Mouse (Mus musculus) megakaryocyte, embryonic 14.5 days (primary cell): ENCODE results near the gene Klf7. TPM values are rescaled to one million over a fixed set of nuclear protein-coding genes. Genes with fewer than 3 reads are reported as not detected.

Source experiments
- H3K27me3 ChIP-seq: replicated peaks from 2 replicates; pipeline ENCODE3; 2012; ENCODE audit warnings: inconsistent platforms
- H3K36me3 ChIP-seq: replicated peaks from 2 replicates; pipeline ENCODE3; 2012; ENCODE audit warnings: low read length, inconsistent platforms, mixed read lengths
- H3K4me1 ChIP-seq: 2 replicates; pipeline ENCODE4 v1.6.1; 2012; ENCODE audit warnings: inconsistent platforms
- H3K4me3 ChIP-seq: replicated peaks from 2 replicates; pipeline ENCODE3; 2012; ENCODE audit warnings: moderate library complexity, mild to moderate bottlenecking, inconsistent platforms
- H3K9me3 ChIP-seq: 2 replicates; pipeline ENCODE4 v1.6.1; 2012; ENCODE audit warnings: inconsistent platforms
- FLI1 ChIP-seq: IDR thresholded peaks from 2 replicates; pipeline ENCODE4 v1.6.1; 2012; ENCODE audit warnings: low read length, inconsistent platforms, mixed read lengths
- GATA1 ChIP-seq: IDR thresholded peaks from 3 replicates; pipeline ENCODE4 v1.6.1; 2012; ENCODE audit warnings: mixed read lengths, low read length, inconsistent platforms, borderline replicate concordance
- polyA plus RNA-seq: library from polyadenylated mRNA; stranded (reverse); fragments of >175 nt; gene quantifications from 2 replicates; pipeline ENCODE4 v1.2.3, GENCODE M21; 2012; ENCODE audit warnings: low replicate concordance; ENCODE audit not compliant: insufficient read depth

Klf7 gene
- polyA plus RNA-seq, 1 experiment: 18.5 TPM

DNA sequence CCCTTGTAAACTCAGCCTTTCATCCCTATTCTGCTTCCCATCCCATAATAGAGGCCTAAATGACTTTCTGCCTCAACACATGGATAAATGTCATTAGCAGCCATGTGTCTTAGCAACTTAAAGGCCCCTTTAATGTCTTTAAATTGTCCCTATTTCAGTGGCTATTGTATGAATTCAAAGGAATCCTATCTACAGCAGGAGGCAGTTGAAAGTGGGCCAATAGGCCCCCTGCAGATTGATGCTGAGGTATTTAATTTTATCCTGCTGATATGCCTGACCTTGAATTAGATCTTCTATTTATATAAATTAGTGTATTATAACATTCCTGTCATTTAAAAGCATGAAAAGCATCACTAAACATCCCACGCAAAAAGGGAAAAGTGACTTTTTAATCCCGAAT is 51.1 kb downstream of the Klf7 start:
- Histone ChIP-seq H3K9me3 (no peaks in the 10 kb centered on the region), H3K4me3 (no peak overlapping the region), H3K36me3 (peaks cover 95% of the 10 kb centered on the region), H3K27me3 (no peaks in the 10 kb centered on the region), H3K4me1 (peaks cover 76% of the 10 kb centered on the region)
- no peak for TF ChIP-seq FLI1
- no peak for TF ChIP-seq GATA1

- Histone ChIP-seq H3K4me1 (peaks cover 76% of the 10 kb centered on the region), H3K4me3 (no peak overlapping the region), H3K9me3 (no peaks in the 10 kb centered on the region), H3K27me3 (no peaks in the 10 kb centered on the region), H3K36me3 (peaks cover 96% of the 10 kb centered on the region)
- TF ChIP-seq FLI1 (no peak), GATA1 (no peak)
Measured at GRCm38 (mm10) chr1:64066320-64067254, 55.5 kb downstream of the Klf7 start.

DNA sequence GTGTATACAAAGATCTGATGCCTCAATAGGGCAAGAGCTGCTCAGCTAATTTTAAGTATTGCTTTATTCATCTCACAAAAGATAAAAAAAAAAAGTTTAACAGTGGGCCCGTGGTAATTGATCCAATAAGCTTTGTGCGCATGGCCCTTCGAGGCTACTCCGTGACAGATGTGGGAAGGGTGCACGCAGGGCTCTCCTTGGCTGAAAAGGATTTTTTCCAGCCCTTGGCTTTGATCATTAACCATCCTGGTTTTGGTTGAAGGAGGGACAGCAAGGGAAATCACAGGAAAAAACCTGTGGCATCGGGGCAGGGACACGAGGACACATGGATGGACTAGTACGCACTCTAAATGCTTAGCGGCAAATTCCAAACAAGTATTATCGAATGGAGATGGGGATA is 60.6 kb downstream of the Klf7 start:
- H3K4me1 ChIP-seq: peaks cover 90% of the 10 kb centered on the region
- H3K27me3 ChIP-seq: no peaks in the 10 kb centered on the region
- H3K4me3 ChIP-seq: no peak overlapping the region
- peaks cover 99% of the 10 kb centered on the region for H3K36me3 ChIP-seq
- peaks cover 7% of the 10 kb centered on the region for H3K9me3 ChIP-seq
- TF ChIP-seq FLI1 (no peak), GATA1 (no peak)

DNA sequence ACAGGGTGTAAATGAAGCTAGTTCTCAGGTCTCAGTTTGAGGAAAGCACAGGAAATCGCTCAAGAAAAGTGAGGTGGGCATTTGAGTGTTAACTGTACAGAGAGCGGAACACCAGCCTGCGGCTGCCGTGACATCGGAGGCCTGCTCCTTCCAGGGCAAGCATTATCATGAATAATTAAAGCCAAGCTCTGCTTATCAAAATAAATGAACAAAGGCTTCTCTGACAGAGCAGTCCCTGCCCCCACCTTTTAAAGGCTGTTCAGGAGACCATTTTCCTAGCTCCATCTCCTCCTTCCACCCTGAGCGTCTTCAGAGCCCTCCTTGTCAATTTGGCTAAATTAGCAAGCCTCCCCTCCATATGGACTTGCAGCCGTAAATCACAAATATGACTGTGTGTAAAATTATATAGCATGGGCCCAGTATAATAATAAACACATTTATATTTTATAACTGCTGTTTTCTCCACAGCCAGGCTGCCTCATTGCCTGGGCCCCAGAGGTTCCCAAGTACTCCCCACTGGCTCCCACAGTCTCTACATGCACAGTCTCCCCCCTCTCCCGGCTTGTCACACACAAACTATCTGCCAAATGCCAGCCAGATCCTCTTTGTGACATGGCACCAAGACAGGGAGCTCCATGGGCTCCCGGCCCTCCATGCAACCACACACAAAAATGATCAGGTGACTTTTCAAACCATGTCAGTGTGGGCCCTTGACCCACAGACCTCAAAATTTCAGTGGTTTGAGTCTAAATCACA is 61.2 kb downstream of the Klf7 start:
- no peak overlapping the region for H3K4me3 ChIP-seq
- H3K27me3 ChIP-seq: no peaks in the 10 kb centered on the region
- peaks cover 7% of the 10 kb centered on the region for H3K9me3 ChIP-seq
- peaks cover 99% of the 10 kb centered on the region for H3K36me3 ChIP-seq
- peaks cover 92% of the 10 kb centered on the region for H3K4me1 ChIP-seq
- TF ChIP-seq GATA1 (no peak), FLI1 (no peak)

- H3K36me3 ChIP-seq: peaks cover 99% of the 10 kb centered on the region
- no peak overlapping the region for H3K4me3 ChIP-seq
- H3K4me1 ChIP-seq: peaks cover 93% of the 10 kb centered on the region
- TF ChIP-seq GATA1 (no peak), FLI1 (no peak)
- H3K9me3 ChIP-seq: peaks cover 7% of the 10 kb centered on the region
- no peaks in the 10 kb centered on the region for H3K27me3 ChIP-seq
Measured at GRCm38 (mm10) chr1:64060116-64060515, 62.0 kb downstream of the Klf7 start.

DNA sequence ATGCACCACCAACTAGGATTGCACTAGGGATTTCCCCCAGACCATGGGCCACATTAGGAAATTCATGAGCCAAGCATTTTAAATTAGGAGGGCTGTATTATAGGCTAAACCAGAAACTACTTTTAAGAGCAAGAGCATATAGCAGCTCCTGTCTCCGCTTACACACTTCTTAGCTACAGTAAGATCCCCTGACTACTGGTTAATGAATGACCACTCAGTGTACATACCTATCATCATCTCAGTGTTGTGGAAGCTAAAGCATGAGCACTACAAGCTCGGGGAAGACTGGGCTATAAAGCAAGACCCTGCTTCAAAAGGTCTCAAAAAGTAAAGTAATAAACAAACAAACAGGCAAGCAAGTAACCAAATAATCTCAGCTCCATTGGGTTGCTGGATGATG is 65.5 kb downstream of the Klf7 start:
- no peak for TF ChIP-seq FLI1
- no peak for TF ChIP-seq GATA1
- peaks cover 86% of the 10 kb centered on the region for H3K4me1 ChIP-seq
- peaks cover 7% of the 10 kb centered on the region for H3K9me3 ChIP-seq
- H3K27me3 ChIP-seq: no peaks in the 10 kb centered on the region
- peaks cover 92% of the 10 kb centered on the region for H3K36me3 ChIP-seq
- no peak overlapping the region for H3K4me3 ChIP-seq

DNA sequence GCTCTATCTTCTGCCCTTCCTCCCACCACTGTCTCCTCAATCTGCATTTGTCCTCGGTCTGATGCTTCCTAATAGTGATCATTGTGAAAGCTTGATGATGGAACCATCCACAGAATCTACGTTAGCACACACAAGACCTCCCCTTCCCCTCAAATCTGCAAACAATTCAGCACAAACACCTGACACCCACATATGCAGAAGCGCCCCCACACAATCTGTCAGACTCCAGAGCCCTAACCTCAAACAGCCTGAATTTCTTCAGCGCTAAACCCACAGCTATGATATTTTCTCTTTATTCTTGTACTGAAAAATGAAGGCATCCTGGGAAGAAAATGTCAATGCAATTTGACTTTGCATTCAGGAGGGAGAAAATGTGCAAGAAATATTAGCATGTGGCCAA is 66.1 kb downstream of the Klf7 start:
- TF ChIP-seq FLI1 (no peak), GATA1 (no peak)
- H3K4me1 ChIP-seq: peaks cover 86% of the 10 kb centered on the region
- no peaks in the 10 kb centered on the region for H3K27me3 ChIP-seq
- H3K36me3 ChIP-seq: peaks cover 92% of the 10 kb centered on the region
- peaks cover 7% of the 10 kb centered on the region for H3K9me3 ChIP-seq
- H3K4me3 ChIP-seq: no peak overlapping the region

- H3K9me3 ChIP-seq: peaks cover 7% of the 10 kb centered on the region
- TF ChIP-seq FLI1 (no peak), GATA1 (no peak)
- peaks cover 91% of the 10 kb centered on the region for H3K36me3 ChIP-seq
- no peaks in the 10 kb centered on the region for H3K27me3 ChIP-seq
- H3K4me3 ChIP-seq: no peak overlapping the region
- H3K4me1 ChIP-seq: peaks cover 84% of the 10 kb centered on the region
Measured at GRCm38 (mm10) chr1:64055210-64055609, 66.9 kb downstream of the Klf7 start.

- Histone ChIP-seq H3K4me1 (peaks cover 87% of the 10 kb centered on the region), H3K9me3 (no peaks in the 10 kb centered on the region), H3K4me3 (peak overlapping the region; percentile 72), H3K36me3 (peaks cover 89% of the 10 kb centered on the region), H3K27me3 (no peaks in the 10 kb centered on the region)
- TF ChIP-seq FLI1 (no peak), GATA1 (no peak)
Measured at GRCm38 (mm10) chr1:64052069-64052750, 69.9 kb downstream of the Klf7 start.

DNA sequence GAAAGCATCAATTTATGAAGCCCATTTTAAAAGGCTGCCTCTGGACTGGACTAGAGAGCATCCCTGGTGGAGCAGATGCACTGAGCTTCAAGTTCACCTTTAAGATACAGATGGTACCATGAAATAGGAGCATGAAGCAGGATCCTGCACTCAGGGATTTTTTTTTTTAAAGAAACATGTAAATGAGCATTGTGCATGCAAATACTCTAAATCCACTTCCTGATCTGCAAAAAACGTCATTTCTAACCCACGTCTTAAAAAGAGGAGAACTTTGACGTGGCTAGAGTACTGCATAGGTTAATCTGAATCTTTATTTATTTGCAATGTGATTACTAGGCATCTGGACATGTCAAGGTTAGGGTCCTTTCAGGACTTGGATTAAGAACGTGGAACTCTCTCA is 73.5 kb downstream of the Klf7 start:
- TF ChIP-seq FLI1: no peak
- no peak for TF ChIP-seq GATA1
- Histone ChIP-seq H3K27me3 (no peaks in the 10 kb centered on the region), H3K9me3 (no peaks in the 10 kb centered on the region), H3K4me1 (peaks cover 94% of the 10 kb centered on the region), H3K4me3 (no peak overlapping the region), H3K36me3 (peaks cover 84% of the 10 kb centered on the region)
